Mouse (Mus musculus): ENCODE measurements at regions not wholly inside any gene's neighbourhood (a gene's known extent, or its start where the extent isn't known, plus 50 kb on each side); places are given as distances from the start of the nearest gene placed in this dataset.

- TF ChIP-seq CTCF (IDR thresholded peaks at IDR 0.05 in 2 of 3, conservative IDR thresholded peaks at IDR 0.05 in 1 of 3; ENCODE audit: control insufficient read depth in 1 of 3, insufficient read depth in 1 of 3, low read depth in 2 of 3, low read length in 3 of 3, poor library complexity in 1 of 3, severe bottlenecking in 1 of 3) (no peak), POLR2AphosphoS2 (IDR thresholded peaks at IDR 0.05; ENCODE audit: low read length) (no peak), NRF1 (IDR thresholded peaks at IDR 0.05; ENCODE audit: insufficient read depth, low read depth, low read length, poor library complexity, severe bottlenecking) (no peak), KAT2A (conservative IDR thresholded peaks at IDR 0.05; ENCODE audit: low read depth, low read length) (no peak), SIN3A (IDR thresholded peaks at IDR 0.05; ENCODE audit: low read length) (no peak), POLR2A (IDR thresholded peaks at IDR 0.05; ENCODE audit: control insufficient read depth in 1 of 2, insufficient read depth in 1 of 2, low read depth in 1 of 2, low read length in 2 of 2, poor library complexity in 1 of 2) (no peak), ZNF384 (IDR thresholded peaks at IDR 0.05; ENCODE audit: low read depth, low read length) (no peak), TBP (IDR thresholded peaks at IDR 0.05; ENCODE audit: low read depth, low read length) (no peak), SMC3 (IDR thresholded peaks at IDR 0.05; ENCODE audit: low read depth, low read length) (no peak), JUND (IDR thresholded peaks at IDR 0.05; ENCODE audit: low read depth, low read length) (no peak)
These were observed 73.0 kb upstream of the Spaca1 start for GRCm38 (mm10) chr4:34122959-34123520.
